Mouse (Mus musculus) effector memory CD4-positive, alpha-beta T cell, adult 7 months (primary cell): Measurements from ENCODE around the gene Col6a1. TPM values are rescaled to one million over a fixed set of nuclear protein-coding genes. Genes with fewer than 3 reads are reported as not detected.

ENCODE experiments used
- polyA plus RNA-seq: library from polyadenylated mRNA; unstranded; fragments of 100-300 nt; shearing (Covaris generic); gene quantifications from one replicate; pipeline ENCODE4 v1.2.1, GENCODE M21; 2017

The Col6a1 gene
- not detected for polyA plus RNA-seq

DNA sequence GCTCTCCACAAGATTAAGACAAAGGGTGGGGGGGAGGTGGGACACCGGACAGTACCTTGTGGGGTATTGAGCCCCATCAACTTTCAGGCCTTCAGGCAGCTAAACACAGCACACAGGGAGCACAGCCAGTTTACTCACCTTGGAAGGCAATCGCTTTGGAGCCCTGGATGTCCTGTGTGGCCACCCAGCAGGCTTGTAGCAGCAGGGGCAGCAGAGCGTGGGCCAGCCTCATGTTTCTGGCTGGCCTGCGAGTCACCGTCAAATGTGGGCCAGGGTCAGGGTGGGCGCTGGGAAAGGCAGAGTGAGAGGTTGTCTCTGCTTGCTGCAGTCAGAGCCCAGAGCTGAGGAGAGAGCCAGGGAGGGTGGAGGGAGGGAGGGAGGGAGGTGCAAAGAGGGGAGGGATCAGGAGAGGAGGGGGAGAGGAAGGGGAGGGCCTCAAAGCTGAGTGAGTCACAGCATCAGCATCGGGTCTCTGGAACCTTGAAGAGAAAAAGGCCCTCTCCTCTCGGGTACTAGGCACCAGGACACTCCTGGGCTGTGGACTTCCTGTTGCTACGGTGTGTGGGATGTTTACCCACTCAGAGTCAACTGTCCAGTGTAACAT is at the start of gene Col6a1:
Gene Col6a1 (minus strand): TSS at position 487 of the 604 bp plus-strand sequence.

Other genes with a start within 250 kb of the Col6a1 start
- 15.7 TPM for gene Lss, start 194.6 kb downstream of the Col6a1 start, polyA plus RNA-seq
- gene Spatc1l, start 163.9 kb downstream of the Col6a1 start, polyA plus RNA-seq, result not detected
- gene Ftcd, start 150.5 kb downstream of the Col6a1 start, polyA plus RNA-seq, result not detected
- not detected for gene Col6a2, start 102.5 kb downstream of the Col6a1 start, polyA plus RNA-seq
- 12.8 TPM for gene Pcbp3, start 235.7 kb upstream of the Col6a1 start, polyA plus RNA-seq